In the genomic region with DNA sequence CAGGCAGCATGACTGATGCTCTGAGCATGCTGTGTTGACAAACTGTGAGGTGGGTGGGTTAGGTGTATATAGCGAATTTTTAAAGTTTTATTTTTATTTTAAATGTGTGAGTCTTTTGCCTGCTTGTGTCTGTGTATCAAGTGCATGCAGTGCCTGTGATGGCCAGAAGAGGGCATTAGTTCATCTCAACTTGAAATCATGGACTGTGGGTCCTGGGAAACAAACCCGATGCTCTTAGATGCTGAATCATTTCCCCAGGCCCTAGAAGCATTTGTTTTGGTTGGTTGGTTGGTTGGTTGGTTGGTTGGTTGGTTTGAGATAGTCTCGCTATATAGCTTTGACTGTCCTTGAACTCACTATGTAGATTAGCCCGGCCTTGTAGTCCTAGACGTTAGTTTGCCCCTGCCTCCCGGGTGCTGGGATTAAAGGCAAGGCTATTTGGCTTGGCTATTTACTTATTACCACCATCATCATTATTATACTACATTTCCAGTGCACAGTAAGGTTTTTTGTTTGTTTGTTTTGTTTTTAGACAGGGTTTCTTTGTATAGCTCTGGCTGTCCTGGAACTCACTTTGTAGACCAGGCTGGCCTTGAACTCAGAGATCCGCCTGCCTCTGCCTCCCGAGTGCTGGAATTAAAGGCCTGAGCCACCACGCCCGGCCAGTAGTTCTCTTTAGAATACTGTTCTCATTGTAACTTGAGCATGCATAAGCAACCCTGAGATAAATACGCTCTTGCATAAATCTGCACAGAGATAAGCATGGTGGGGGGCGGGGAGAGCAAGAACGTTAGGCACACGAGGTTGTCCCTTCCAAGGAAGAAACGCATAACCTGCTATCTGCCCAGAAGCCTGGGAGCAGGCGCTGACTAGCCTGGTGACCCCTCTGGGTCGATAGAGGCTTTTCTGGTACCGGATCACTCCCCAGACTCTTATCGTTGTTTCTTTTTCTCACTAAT, we compare ENCODE assay signal across 8 mouse cellular contexts. TPM values are rescaled to one million over a fixed set of nuclear protein-coding genes. Genes with fewer than 3 reads are reported as not detected.
DNase-seq lines count a peak whose midpoint lies in the region; ATAC-seq and TF ChIP-seq lines count a peak whose summit lies in the region.

No protein-coding gene starts in this region.

- H3K4me1 ChIP-seq in kidney, embryonic 14.5 days (ENCODE audit: control insufficient read depth, insufficient read depth, low read length): 0 out of 2 replicates have a peak, but pooled peaks cover 3% of the 10 kb centered on the region
- peaks cover 13% of the 10 kb centered on the region for H3K4me1 ChIP-seq in liver, embryonic 11.5 days (replicated peaks; ENCODE audit: control insufficient read depth, insufficient read depth, low read length)
- no peaks in the 10 kb centered on the region for H3K4me1 ChIP-seq in small intestine, adult 2 months (ENCODE audit: control insufficient read depth, insufficient read depth, insufficient read length, low read length)
- peaks cover 5% of the 10 kb centered on the region; the same call in 1 of the 2 replicates for H3K4me1 ChIP-seq in forebrain, embryonic 15.5 days

- no peak overlapping the region for H3K27ac ChIP-seq in kidney, embryonic 14.5 days (ENCODE audit: low read depth, low read length)
- peak overlapping the region; percentile 52 for H3K27ac ChIP-seq in liver, embryonic 11.5 days (ENCODE audit: low read depth, low read length)
- H3K27ac ChIP-seq in small intestine, adult 2 months (ENCODE audit: insufficient read depth, low read depth, low read length): no peak overlapping the region
- no peak overlapping the region for H3K27ac ChIP-seq in forebrain, embryonic 15.5 days (replicated peaks)

- WGBS in kidney, embryonic 14.5 days: 82% methylated on average over 19 of the region's 19 CpGs
- WGBS in liver, embryonic 11.5 days: 54% methylated on average over 19 of the region's 19 CpGs
- 80% methylated on average over 19 of the region's 19 CpGs for WGBS in small intestine, adult 2 months
- 85% methylated on average over 19 of the region's 19 CpGs for WGBS in forebrain, embryonic 15.5 days

- no peak for ATAC-seq in kidney, embryonic 14.5 days (ENCODE audit: low FRiP score, low TSS enrichment)
- peak; percentile 33 for ATAC-seq in CD4-positive, CD25-positive, alpha-beta regulatory T cell, adult 4 months
- ATAC-seq in liver, embryonic 11.5 days (replicated peaks; ENCODE audit: low FRiP score): peak; percentile 77
- ATAC-seq in forebrain, embryonic 15.5 days (replicated peaks): no peak

- no peaks in the 10 kb centered on the region for H3K9me3 ChIP-seq in kidney, embryonic 14.5 days (ENCODE audit: control insufficient read depth, low read length)
- H3K9me3 ChIP-seq in liver, embryonic 11.5 days (ENCODE audit: control insufficient read depth, low read length): no peaks in the 10 kb centered on the region
- H3K9me3 ChIP-seq in forebrain, embryonic 15.5 days: no peaks in the 10 kb centered on the region

- TF ChIP-seq POLR2A in small intestine, adult 2 months (IDR thresholded peaks at IDR 0.05; ENCODE audit: low read depth, low read length): no peak

- no peak overlapping the region for H3K4me3 ChIP-seq in kidney, embryonic 14.5 days (ENCODE audit: low read length)
- no peak overlapping the region for H3K4me3 ChIP-seq in liver, embryonic 11.5 days (ENCODE audit: low read depth, low read length)
- no peak overlapping the region for H3K4me3 ChIP-seq in small intestine, adult 2 months (ENCODE audit: low read depth, low read length)
- H3K4me3 ChIP-seq in forebrain, embryonic 15.5 days: no peak overlapping the region

- H3K4me2 ChIP-seq in kidney, embryonic 14.5 days (replicated peaks; ENCODE audit: low read depth, low read length): no peak overlapping the region
- no peak overlapping the region for H3K4me2 ChIP-seq in liver, embryonic 11.5 days
- no peak overlapping the region for H3K4me2 ChIP-seq in forebrain, embryonic 15.5 days (replicated peaks)

- peak; percentile 8; the same call in 1 of the 2 replicates for TF ChIP-seq CTCF in small intestine, adult 2 months (IDR thresholded peaks at IDR 0.05; ENCODE audit: extremely low read depth, insufficient read length, insufficient replicate concordance, low read depth, low read length)

- peak; percentile 46 for DNase-seq in kidney, adult 11 months
- DNase-seq in adrenal gland, postnatal 10 days: peak; percentile 69
- peak; percentile 51 for DNase-seq in forelimb bud, embryonic 11.5 days (ENCODE audit: low read depth, low spot score)
- DNase-seq in liver, embryonic 11.5 days (ENCODE audit: low spot score): peak; percentile 54

- H3K27me3 ChIP-seq in kidney, embryonic 14.5 days (ENCODE audit: control insufficient read depth, insufficient read depth, low read length): no peaks in the 10 kb centered on the region
- no peaks in the 10 kb centered on the region for H3K27me3 ChIP-seq in liver, embryonic 11.5 days (replicated peaks; ENCODE audit: control insufficient read depth, insufficient read depth, low read length)
- H3K27me3 ChIP-seq in small intestine, adult 2 months (ENCODE audit: control insufficient read depth, insufficient read depth, low read length): no peaks in the 10 kb centered on the region
- H3K27me3 ChIP-seq in forebrain, embryonic 15.5 days: no peaks in the 10 kb centered on the region

- no peaks in the 10 kb centered on the region for H3K36me3 ChIP-seq in kidney, embryonic 14.5 days (ENCODE audit: control insufficient read depth, insufficient read depth, low read length)
- no peaks in the 10 kb centered on the region for H3K36me3 ChIP-seq in liver, embryonic 11.5 days (ENCODE audit: control insufficient read depth, insufficient read depth, low read length)
- H3K36me3 ChIP-seq in small intestine, adult 2 months (ENCODE audit: control insufficient read depth, insufficient read depth, low read length): no peaks in the 10 kb centered on the region
- no peaks in the 10 kb centered on the region for H3K36me3 ChIP-seq in forebrain, embryonic 15.5 days

- H3K9ac ChIP-seq in kidney, embryonic 14.5 days (ENCODE audit: low read depth, low read length): no peak overlapping the region
- no peak overlapping the region for H3K9ac ChIP-seq in liver, embryonic 11.5 days (ENCODE audit: low read depth, low read length)
- H3K9ac ChIP-seq in forebrain, embryonic 15.5 days (replicated peaks): no peak overlapping the region

RNA-seq across cellular contexts. Expression of gene Mgarp, which starts 21.0 kb away (rescaled TPM):
- 1.3 and 1.6 TPM in 2 replicates for polyA plus RNA-seq in kidney, embryonic 14.5 days (2014; fragmentation: Nextera tagmentation; extraction: Ambion mirVana)
- 1 to 10 TPM; 1.7 to 2.4 TPM for polyA plus RNA-seq in CD4-positive, CD25-positive, alpha-beta regulatory T cell, adult 4 months (2017; shearing (Covaris generic))
- total RNA-seq in adrenal gland, postnatal 10 days (2021): 100 to 1,000 TPM; 235 to 238 TPM
- 4.6 and 5.2 TPM in 2 replicates for polyA plus RNA-seq in liver, embryonic 11.5 days (2014; fragmentation: Nextera tagmentation; extraction: Ambion mirVana)
- polyA plus RNA-seq in small intestine, adult 2 months (2012; rRNA removed): 0.37 TPM in 1 of 2 replicates, not detected in the other
- polyA plus RNA-seq in forebrain, embryonic 15.5 days (2015; fragmentation: Nextera tagmentation; extraction: Ambion mirVana): 0.50 and 0.60 TPM in 2 replicates

RNA-seq across cellular contexts. Expression of gene Ndufc1, which starts 33.2 kb away (rescaled TPM):
- polyA plus RNA-seq in kidney, embryonic 14.5 days (2014; fragmentation: Nextera tagmentation; extraction: Ambion mirVana): 711 and 870 TPM in 2 replicates
- polyA plus RNA-seq in CD4-positive, CD25-positive, alpha-beta regulatory T cell, adult 4 months (2017; shearing (Covaris generic)): 100 to 1,000 TPM; 177 to 260 TPM
- total RNA-seq in adrenal gland, postnatal 10 days (2021): 1,000 to 10,000 TPM in 1 of 2 experiments, 100 to 1,000 TPM in 1; 989 to 1,053 TPM
- polyA plus RNA-seq in liver, embryonic 11.5 days (2014; fragmentation: Nextera tagmentation; extraction: Ambion mirVana): 692 and 701 TPM in 2 replicates
- polyA plus RNA-seq in small intestine, adult 2 months (2012; rRNA removed): 81.3 and 208 TPM in 2 replicates
- 732 and 752 TPM in 2 replicates for polyA plus RNA-seq in forebrain, embryonic 15.5 days (2015; fragmentation: Nextera tagmentation; extraction: Ambion mirVana)

RNA-seq across cellular contexts. Expression of gene Elf2, which starts 35.1 kb away (rescaled TPM):
- polyA plus RNA-seq in kidney, embryonic 14.5 days (2014; fragmentation: Nextera tagmentation; extraction: Ambion mirVana): 51.4 and 61.6 TPM in 2 replicates
- polyA plus RNA-seq in CD4-positive, CD25-positive, alpha-beta regulatory T cell, adult 4 months (2017; shearing (Covaris generic)): 10 to 100 TPM; 55.9 to 66.9 TPM
- total RNA-seq in adrenal gland, postnatal 10 days (2021): 10 to 100 TPM; 84.3 to 94.5 TPM
- 36.5 and 37.9 TPM in 2 replicates for polyA plus RNA-seq in liver, embryonic 11.5 days (2014; fragmentation: Nextera tagmentation; extraction: Ambion mirVana)
- polyA plus RNA-seq in small intestine, adult 2 months (2012; rRNA removed): 10.6 and 21.2 TPM in 2 replicates
- 53.6 and 54.8 TPM in 2 replicates for polyA plus RNA-seq in forebrain, embryonic 15.5 days (2015; fragmentation: Nextera tagmentation; extraction: Ambion mirVana)

RNA-seq across cellular contexts. Expression of gene Naa15, which starts 39.4 kb away (rescaled TPM):
- 40.0 and 57.1 TPM in 2 replicates for polyA plus RNA-seq in kidney, embryonic 14.5 days (2014; fragmentation: Nextera tagmentation; extraction: Ambion mirVana)
- polyA plus RNA-seq in CD4-positive, CD25-positive, alpha-beta regulatory T cell, adult 4 months (2017; shearing (Covaris generic)): 10 to 100 TPM; 18.4 to 30.4 TPM
- 10 to 100 TPM; 40.2 to 51.9 TPM for total RNA-seq in adrenal gland, postnatal 10 days (2021)
- 48.4 and 50.6 TPM in 2 replicates for polyA plus RNA-seq in liver, embryonic 11.5 days (2014; fragmentation: Nextera tagmentation; extraction: Ambion mirVana)
- 0.37 and 0.77 TPM in 2 replicates for polyA plus RNA-seq in small intestine, adult 2 months (2012; rRNA removed)
- polyA plus RNA-seq in forebrain, embryonic 15.5 days (2015; fragmentation: Nextera tagmentation; extraction: Ambion mirVana): 56.5 and 65.6 TPM in 2 replicates

Comparison
In these comparisons a context has a peak if more than half of its experiments do, and no peak if none do; other contexts are left out.
1. ATAC-seq: peak in CD4-positive, CD25-positive, alpha-beta regulatory T cell, adult 4 months (single experiment) and liver, embryonic 11.5 days (single experiment); none in kidney, embryonic 14.5 days (single experiment) and forebrain, embryonic 15.5 days (single experiment).
2. Peak in every context shown above with its lines, with median percentiles within 50 percentile points of each other: DNase-seq.